Mouse (Mus musculus) cerebellum, adult 9-11 months (tissue): Measurements from ENCODE around the gene Fosb.

Source experiments
- DNase-seq: peaks from one replicate; pipeline ENCODE4 v3.0.0; 2022

Gene Fosb

DNA sequence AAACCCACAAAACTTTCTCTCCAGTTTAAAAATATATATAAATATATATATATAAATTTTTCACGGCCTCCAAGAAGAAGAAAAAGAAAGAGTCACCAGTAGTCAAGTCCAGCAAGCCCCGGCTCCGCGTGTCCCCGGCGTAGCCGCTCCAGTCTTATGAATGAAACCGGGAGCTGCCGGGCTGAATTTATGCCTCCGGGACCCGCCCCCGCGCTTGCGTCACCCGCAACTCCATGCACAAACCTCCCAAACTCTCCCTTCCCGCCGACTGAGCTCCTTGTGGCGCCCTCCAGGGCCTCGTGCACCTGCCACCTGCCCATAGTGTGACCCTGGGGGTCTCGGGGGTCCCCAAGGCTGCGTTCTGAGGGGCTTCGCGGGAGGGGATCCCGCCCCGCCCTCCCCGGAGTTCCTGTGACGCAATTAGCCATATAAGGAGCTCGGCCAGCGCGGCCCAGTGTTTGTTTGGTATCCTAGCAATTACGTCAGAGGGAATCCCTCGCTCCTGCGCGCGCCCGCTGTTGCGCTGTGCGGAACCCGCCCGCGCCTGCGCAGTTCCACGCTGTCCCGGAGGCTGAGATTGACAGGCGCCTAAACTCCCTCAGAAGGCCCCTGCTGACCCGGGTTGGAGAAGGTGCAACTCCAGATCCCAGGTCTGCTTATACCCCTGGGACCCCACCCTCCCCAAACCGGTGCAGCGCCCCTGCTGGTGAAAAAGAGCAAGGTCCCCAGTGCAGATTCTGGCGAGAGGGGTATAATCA, at the start of gene Fosb:
TSS of gene Fosb (minus strand) at position 168 of the 758 bp plus-strand sequence.
- DNase-seq: peak; percentile 96

DNA sequence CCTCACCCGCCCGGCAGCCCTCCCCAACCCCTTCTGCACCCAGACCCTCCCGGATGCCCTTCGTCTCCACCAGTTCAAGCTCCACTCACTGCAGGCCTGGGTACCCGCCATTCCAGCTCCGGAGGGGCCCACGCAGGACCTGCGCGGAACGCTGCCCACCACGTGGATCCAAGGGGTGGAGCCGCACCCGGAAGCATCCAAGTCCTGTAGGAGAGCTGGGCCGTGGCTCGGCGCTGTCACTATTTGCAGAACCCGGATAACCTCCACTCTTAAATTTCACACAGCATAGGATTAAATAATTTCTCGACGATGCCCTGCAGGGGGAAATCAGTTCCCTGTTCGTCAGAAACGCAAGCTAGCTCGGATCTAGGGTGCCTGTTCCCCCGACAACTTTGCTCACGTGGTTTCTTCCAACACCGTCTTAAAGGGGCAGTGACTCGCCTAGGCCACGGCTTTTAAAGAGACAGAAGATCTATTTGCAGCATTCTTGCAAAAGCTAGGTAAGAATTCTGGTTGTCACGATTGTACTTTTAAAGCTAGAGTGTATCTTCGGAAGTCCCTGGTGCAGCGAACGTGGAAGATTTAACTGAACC, 49.5 kb upstream of the Fosb start, which contains the start of the genes Cd3eap and Ppp1r13l:
TSS of gene Cd3eap (minus strand) at position 185 of the 593 bp plus-strand sequence.
TSS of gene Ppp1r13l (plus strand) at position 451 of the 593 bp plus-strand sequence.
- DNase-seq: peak; percentile 91

DNA sequence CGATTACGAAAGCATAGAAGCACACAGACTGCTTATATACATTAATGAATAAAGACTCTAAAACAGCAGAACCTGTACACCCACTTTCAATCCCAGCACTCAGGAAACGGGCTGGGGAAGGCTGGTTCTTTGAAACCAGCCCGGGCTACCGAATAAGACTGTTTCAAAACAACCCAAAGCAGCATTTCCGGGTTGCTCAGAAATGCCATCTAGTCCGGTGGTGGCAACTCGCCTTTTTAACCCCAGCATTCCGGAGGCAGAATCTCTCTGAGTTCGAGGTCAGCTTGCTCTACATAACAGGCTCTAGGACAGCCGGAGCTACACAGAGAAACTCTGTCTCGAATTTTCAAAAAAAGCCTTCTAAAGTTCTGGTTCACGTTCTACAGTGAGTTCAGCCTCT, 48.8 kb upstream of the Fosb start:
- no peak for DNase-seq

DNA sequence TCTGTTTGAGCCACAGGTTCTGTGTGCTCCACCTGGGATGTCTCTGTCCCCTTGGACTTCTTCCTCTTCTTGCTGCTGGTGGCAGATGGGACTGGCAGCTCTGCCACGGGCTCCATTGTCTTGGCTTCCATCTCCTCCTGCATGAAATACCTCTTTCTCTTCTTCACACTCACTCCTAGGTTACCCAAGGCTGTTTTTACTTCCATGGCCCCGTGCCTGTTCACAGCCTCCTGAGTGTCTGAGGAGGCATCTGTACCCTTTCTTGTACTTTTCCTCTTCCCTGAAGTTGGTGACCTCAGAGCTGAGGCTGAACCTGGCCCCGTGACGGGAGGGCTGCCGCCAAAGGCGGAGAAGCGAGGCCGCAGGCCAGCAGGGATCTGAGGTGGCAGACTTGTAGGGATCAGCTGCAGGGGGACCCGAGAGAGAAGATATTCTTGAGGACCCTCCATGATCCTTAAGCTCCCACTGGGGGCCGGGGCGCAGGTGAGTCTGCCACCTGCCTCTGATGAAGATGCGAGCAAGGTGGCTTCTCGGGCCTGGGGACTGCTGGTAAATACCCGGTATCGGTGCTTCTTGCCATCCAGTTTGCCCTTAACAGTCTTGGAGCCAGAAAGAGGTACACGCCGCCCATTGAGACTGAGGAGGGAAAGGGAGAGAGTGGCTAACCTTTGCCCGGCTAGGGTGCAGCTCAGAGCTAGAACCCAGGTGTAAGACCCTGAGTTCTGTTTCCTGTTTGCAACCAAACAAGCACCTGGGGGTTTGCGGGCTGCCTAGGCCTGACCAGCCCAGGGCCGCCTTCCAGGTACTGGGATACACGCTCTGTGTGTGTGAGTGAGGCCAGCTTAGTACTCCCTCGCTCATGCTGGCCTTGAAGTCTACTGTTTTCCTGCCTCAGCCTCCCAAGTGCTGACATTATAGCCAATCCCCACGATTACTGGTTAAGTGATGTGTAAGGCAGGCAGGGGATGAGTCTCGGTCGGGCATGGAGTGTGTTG, 47.8 kb upstream of the Fosb start:
- DNase-seq: no peak

DNA sequence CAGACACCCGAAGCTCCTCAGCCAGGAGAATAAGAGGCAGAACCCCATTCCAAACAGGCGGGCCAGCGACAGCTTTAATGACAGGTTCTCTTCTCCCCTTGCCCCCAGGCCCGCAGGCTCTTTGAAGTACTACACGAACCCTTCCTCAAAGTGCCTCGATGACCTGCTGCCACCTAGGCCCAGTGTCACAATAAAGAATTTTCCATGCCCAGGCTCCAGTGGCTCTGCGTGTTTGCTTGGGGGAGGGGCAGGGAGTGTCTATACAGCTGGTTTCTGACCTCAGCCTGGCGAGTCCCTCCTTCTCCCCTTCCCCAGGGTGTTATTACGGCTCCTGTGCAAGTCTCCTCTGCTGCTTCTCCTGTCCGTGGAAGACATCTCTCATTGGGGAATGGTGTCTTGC, 46.5 kb upstream of the Fosb start:
- DNase-seq: no peak

DNA sequence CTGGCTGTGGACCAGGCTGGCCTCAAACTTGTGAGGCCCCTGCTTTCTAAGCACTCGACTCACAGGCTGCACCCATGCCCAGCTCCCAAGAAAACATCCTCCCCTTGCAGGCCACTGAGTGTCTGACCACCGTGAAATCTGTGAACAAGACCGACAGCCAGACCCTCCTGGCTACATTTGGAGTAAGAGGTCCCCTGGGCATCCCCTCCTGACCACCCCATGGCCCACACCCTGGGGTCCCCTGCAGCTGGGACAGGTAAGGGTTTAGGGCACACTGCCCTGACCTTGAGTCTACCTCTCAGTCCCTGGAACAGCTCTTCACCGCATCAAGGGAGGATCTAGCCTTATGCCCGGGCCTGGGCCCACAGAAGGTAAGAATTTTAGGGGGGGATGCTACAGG, 45.1 kb upstream of the Fosb start:
- no peak for DNase-seq

DNA sequence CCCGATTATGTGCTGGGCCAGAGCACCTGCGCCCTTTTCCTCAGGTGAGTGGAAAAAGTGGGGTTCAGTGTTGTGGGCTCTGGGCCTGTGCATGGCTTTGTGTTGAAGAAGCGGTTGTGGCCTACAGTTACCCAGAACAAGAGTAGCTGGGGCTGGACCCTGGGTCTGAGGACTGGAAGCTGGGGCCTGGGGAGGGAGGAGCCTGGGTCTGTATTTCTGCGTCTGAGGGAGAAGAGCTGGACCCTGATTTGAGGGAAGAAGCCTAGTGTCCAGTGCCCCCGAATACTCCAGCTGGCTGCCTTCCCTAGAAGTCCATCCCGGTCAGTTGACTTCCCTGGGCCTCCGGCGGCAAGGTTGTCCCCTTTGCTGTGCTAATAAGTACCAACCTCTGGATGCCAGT, 40.4 kb upstream of the Fosb start:
- DNase-seq: no peak

DNA sequence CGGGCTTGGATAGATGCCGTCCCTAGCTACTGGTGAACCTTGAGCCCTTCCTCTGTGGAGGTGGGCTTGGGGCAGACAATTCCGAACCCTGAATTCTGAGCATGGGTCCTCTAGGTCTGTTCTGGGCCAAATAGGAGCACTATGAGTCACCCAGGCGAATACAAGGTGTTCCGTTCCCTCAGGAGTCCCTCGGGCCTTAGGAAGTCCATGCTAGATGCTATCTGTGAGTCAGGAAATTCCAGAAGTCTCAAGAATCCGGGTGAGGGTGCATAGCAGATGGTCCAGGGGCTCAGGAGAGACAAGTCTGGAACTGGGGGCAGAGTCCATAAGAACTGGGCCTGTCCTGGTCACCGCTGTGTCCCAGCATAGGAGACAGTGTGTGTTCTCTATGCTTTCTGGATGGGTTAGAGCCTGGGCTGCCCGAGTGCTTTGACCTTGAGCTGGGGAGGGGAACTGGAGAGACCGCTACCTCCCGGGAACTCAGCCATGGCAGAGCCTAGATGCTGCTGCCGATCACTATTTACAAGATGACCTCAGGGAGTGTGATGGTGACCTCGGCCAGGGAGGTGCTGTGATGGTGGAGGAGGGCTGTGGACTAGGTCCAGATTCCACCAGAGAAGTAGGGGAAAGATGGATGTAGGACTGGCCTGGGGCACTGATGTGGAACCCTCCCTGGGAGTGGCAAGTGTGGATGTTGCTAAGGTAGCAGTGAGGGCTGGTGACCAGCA, 39.5 kb upstream of the Fosb start:
- DNase-seq: no peak

DNA sequence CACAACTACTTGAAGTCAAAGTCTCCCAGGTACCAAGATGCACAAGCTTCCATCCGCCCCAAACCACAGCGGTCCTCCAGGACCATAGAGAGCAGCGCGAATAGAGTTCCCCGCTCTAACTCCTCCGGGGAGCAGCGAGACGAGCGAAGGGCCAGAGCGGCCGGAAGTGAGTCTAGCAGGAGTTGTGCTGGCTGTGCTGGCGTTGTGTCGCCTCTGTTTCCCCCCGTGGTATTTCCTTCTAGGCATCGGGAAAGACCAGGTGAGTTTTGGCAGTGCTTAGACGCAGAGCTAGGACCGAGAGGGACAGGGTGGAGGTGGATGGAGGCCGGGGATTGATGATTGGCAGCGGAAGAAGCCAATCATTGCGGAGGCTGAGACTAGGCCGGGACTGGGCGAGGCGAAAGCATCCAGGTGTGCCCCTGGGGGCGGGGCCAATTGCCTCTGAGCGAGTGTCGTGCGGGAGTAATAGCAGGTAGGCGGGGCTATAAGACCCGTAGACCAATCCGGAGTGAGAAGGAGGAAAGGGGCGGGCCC, 35.2 kb upstream of the Fosb start:
- peak; percentile 98 for DNase-seq

DNA sequence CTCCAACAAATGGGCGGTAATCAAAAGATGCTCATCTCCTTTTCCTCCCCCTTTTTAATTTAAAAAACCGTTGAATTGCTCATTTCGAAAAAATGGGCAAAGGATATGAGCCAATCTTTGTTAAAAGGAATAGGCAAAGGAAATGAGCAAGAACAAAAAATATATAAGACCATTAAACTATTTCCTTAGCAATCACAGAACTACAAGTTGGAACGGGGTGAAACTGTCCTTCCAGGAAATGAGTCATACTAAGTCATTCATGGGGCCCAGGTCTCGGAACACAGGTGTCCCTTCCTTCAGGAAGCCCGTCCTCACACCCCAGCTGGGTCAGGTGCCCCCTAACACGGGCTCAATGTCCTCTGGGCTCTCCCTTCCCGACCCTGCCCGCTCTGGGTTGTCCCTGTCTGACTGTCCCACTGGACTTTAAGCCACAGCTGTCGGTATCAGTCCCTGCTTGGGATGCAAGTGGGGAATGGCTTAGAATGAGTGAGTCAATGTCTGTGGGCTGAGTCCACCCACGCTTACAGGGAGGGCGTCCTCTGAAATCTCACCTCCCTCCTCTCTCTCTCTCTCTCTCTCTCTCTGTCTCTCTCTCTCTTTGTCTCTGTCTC, 34.5 kb upstream of the Fosb start, which contains the start of gene Ercc1:
TSS of gene Ercc1 (plus strand) at position 542 of the 611 bp plus-strand sequence.
- peak; percentile 66 for DNase-seq

DNA sequence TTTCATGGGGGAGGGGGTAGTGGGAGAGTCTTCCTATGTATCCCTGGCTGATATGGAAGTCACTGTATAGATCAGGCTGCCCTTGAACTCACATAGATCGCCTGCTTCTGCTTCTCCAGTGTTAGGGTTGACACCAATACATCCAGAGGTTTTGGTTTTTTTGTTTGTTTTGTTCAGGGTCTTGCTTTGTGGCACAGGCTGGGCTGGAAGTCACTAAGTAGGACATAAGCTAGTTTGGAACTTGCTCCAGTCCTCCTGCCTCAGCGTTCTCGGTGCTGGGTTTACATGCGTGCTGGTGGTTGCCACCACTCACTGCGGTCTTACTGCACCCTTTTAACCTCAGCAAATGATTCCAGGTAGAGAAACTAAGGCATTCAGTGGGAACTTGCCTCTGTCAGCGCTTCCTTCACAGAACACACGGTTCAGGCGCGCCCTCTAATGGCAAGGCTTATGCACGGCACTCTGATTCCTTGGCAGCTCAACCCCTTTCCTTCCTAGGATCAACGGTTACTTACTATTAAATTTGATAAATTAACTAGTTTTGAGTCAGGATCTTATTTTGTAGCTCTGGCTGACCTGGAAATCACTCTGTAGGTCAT, 33.5 kb upstream of the Fosb start:
- peak; percentile 74 for DNase-seq

DNA sequence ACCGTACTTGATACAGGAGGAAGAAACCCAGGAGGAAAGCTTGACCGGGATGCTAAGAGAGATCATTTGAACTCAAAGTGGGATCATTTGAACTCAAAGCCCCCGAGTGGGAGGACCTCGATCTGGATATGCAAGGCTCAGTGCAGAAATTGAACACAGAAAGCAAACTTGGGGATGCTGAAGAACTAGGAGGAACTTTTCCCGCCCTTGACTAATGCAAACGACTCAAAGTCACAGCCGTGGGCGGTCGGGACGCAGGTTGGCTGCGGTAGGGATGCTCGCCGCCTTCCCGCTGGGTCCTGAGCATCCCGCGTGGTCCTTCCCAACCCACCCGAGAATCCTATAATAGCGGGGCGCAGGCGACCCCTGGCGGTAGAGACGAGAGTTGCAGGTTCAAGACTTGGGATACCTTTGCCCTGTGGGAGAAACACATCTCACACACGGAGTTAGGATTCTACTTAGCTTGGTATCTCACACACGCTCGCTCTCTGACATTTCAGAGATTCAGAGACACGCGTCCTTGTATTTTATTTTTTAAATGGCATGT, 32.7 kb upstream of the Fosb start:
- DNase-seq: peak; percentile 87

DNA sequence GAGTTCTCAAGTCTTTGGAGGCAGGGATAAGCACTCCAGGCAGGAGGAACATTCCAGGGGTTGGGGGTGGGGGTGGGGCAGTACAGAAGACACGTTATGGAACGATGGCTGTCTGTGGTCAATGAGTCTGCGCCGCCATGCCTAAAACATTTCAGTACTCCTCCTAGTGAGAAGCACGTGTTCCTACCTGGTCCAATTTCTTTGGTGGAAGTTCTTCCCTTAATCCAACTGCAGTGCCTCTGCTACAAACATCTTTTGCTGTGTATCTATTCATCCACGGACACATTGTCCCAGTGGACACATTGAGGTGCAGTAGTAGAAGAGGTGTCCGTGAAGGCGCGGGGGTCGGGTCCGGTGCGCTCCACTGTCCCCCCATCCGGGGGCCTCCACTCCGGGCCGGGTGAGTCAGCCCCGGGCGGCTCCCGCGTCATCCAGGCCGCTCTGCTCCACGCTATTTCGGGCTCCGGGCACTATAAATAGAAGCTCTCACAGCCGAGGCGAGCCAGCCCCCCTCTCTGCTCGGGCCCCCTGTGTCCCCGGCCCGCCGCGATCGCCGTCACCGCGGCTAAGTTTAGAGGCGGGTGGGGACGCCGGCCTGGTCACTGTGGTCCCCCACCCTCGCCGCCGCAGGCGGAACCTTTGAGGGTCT, 32.0 kb upstream of the Fosb start:
- DNase-seq: peak; percentile 62

DNA sequence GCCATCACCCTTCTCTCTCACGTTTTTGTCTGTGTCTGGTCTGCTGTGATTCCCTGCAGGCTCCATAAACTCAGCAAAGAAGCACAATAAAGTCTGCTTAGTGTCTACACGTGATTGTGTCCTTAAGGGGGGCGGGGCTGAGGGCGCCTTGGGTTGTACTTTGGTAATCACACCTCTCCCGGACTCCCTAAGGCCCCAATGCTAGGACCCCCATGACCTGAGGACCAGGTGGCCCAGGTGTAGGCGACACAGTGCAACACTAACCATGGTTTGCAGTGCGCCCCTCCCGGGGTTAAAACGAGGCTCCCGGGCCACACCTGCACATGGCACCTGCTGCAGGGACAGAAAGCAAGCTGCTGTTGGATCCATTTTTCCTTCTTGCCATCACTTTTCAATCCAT, 31.4 kb upstream of the Fosb start:
- DNase-seq: no peak

DNA sequence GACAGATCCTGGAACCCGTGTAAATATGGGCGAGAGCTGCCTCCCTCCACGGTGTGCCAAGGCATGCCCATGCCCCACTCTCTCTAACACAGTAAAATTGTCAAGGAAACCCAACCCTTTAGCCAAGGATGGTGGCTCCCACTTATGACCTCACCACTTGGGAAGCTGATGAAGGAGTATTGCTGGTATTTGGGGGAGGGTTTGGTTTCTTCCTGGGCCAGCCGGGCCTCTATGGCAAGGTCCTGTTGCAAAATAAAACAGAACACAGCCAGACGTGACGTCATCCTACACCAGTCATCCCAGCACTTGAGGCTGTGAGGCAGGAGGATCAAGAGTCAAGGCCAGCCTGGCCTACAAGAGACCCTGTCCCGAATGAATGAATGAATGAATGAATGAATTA, 28.7 kb upstream of the Fosb start:
- no peak for DNase-seq

DNA sequence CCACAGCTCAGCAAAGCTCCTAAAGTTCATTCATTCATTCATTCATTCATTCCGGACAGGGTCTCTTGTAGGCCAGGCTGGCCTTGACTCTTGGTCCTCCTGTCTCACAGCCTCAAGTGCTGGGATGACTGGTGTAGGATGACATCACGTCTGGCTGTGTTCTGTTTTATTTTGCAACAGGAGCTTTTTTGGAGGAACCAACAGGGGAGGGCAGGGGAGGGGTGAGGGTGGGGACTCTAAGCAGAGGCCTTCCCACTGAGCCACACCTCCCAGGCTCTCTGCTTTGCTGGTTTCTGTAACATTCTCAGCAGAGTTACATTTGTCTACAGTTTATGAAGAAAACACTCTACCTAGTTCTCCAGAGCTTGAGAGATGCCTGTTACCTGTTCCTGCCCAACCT, 28.2 kb upstream of the Fosb start:
- DNase-seq: no peak

DNA sequence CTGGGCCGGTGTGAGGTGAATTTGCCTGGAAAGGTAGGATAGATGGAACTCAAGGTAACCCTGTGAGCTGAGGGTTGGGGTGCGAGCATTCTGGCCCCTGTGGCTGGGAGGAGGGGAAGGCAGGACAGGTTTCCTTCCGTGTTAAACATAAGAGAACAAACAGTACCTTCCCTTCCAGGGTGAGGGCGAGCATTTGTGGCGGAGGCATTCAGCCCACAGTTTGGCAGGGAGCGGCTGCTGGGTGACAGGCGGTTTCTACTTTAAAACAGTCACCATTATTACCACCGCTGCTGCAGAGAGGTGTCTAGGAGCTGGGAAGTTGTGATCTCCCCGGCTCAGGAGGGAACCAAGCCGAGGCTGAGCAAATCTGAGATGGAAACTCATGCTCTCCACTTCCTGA, 27.3 kb upstream of the Fosb start:
- DNase-seq: no peak

DNA sequence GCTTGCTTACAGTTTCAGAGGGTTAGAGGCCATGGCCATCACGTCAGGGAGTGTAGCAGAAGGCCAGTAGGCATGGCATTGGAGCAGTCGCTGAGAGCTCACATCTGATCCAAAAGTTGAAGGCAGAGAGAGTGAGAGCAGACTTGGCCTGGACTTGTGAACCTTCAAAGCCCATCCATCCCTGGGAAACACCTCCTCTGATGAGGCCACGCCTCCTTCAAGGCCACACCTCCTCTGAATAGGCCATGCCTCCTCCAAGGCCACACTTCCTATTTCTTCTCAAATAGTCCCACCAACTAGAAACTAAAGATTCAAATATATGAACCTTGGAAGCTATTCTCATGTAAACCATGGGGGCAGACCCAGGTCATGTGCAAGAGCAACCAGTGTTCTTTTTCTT, 25.7 kb upstream of the Fosb start:
- DNase-seq: no peak

DNA sequence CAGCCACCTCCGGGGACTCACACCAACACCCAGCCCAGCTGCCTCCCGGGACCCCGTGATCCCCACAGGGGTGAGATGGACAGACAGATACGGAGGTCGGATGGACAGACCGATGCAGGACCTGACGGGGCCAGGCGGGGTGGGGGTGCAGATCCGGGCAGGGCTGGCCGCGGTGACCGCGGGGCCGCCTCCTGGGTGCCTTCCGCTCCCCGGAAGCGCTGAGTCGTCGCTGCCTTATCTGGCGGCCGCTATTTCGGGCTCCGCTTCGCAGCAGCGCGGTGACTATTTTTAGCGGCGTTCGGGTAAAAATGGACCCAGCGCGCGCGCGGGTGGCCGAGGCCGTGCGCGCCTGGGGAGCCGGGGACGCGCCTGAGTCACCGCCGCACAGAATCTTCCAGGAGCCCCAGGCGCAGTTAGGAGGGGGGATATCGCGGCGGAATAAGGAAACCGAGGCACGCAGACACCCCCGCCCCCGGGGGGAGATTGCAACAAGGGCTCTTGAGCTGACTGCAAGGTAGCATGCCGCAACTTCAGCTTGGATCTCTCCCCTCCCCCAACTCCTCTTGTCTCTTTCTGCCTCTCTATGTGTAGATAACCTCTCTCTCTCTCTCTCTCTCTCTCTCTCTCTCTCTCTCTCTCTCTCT, 23.0 kb upstream of the Fosb start:
- peak; percentile 74 for DNase-seq

DNA sequence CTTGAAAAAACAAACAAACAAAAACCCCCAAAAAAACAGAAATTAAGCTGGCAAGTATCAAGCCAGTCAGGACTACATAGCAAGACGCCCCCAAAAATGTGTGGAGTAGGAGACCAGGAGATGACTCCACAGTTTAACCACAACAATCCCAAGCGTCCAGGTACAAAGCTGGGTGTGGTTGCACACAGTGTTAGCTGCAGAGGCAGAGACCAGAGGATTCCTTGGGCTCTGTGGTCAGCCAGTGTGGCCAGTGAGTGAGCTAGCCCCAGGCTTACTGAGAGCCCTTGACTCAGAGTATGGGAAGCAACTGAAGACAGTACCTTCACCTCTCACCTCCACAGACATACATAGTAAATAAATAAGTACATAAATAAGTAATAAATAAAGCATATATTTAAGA, 22.1 kb upstream of the Fosb start:
- DNase-seq: no peak
